Mouse (Mus musculus) fibroblast of lung, adult 2 months (primary cell): ENCODE measurements around the gene Xntrpc.

Experiments used
- DNase-seq: peaks from one replicate; pipeline ENCODE4 v3.0.0-alpha.2; 2011; ENCODE audit warnings: low read depth

Gene Xntrpc

DNA sequence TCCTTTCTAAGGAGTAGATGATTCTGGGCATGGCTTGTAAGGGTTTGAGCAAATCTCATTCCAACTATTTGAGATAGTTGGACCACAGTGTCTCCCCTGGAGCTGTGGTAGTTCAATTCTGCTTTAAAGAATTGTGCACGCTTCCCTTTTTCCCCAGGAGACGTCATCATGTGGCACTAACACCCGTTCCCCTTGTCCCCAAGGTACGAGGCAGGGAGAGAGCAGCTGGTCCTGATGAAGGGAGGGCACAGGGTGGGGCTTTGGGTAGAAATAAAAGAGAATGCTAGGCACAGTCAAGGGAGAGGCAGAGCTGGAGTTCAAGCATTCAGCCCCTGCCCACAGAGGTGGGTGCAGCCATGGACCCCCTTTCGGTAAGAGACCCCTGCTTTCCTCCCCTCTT, 17.3 kb downstream of the Xntrpc start, which contains the start of gene Trpc2:
Gene Trpc2 (plus strand): TSS at position 301 of the 400 bp plus-strand sequence.
- DNase-seq = no peak

DNA sequence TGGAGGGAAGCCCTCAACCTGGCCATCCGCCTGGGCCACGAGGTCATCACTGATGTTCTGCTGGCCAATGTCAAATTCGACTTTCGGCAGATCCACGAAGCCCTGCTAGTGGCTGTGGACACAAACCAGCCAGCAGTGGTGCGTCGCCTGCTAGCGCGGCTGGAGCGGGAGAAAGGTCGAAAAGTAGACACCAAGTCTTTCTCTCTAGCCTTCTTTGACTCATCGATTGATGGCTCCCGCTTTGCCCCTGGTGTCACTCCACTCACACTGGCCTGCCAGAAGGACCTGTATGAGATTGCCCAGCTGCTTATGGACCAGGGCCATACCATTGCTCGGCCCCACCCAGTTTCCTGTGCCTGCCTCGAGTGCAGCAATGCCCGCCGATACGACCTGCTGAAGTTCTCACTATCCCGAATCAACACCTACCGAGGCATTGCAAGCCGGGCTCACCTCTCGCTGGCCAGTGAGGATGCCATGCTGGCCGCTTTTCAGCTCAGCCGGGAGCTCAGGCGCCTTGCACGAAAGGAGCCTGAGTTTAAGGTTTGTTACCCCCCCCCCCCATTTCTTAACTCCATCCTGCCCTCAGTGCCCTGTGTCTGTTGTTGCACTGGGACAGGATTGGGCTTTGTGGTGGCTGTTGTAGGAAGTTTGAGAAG, 18.7 kb downstream of the Xntrpc start:
- no peak for DNase-seq

DNA sequence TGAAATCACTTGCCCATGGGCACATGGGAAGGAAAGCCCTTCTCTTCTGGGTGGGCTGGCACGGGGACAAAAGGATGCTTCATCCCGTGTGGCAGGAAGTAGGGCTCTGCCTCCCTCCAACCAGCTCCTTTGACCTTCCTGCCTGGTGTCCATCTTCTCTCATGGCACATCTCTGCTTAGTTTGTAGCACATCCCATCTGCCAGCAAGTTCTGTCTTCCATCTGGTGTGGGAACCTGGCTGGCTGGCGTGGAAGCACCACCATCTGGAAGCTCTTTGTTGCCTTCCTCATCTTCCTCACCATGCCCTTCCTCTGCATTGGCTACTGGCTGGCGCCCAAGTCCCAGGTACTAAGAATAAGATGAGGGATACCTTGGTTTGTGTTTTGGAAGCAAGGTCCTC, 21.8 kb downstream of the Xntrpc start:
- no peak for DNase-seq

DNA sequence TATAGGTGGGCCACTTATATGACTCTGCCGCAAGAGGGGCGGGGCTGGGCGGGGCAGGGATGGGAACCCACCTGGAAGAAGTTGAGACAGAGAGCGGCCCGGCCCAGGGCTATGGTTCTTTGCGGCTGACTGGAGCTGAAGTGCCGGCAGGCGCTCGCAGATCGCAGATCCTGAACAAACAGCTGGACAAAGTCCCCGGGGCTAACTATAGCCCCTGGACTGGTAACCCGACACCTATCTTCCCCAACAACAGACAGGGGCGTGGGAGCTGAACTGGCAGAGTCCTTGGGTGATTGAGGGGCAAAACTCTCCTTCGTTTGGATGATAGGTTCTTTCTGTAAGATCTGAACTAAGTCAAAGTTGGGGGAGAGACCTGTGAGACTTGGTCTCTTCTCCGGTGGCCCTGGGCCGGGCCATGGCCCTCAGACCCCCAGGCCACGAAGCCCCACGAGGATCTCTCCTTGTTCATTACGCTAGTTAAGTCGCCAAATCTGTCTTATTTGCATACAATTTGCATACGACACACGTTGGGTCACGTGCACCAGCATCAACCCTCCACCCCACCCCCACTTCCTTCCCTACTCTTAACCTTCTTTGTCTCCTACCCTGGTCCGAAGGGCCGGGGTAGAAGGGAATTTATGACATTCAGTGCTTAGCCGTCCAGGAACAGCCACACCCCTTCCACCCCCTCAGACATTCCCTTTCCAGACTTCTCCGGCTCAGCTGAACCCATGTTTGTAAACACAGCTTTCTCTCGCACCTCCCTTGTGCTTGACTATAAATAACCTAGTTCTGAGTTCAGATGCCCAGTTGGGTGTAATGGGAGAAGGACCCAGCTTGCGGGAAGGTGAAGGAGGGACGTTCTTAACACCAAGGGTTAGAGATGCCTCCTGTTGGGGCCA, 34.5 kb downstream of the Xntrpc start:
- no peak for DNase-seq

GRCm38 (mm10) chr7:102100868-102101267, 35.4 kb downstream of the Xntrpc start:
- no peak for DNase-seq

GRCm38 (mm10) chr7:102101487-102101886, 36.0 kb downstream of the Xntrpc start, which contains the start of gene Art1:
Art1 (plus strand) TSS chr7:102101743.
- DNase-seq = no peak

DNA sequence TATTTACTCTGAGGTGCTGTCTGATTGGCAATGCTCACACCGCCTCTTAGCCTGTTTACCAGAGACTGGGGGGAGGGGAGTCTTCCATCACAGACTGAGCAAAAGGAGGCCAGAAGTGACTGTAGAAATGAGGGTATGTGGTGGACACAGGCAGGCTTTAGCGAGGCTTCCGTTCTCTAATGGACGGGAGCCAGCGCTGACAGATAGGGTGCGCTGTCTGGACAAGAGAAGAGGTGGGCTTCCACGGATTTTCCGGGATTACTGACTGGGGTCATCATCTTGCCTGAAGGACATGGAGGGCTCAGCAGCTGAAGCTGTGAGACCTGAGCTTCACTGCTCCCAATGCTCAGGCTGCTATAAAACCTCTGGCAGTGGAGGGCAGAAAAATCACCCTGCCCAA, 36.7 kb downstream of the Xntrpc start:
- no peak for DNase-seq

DNA sequence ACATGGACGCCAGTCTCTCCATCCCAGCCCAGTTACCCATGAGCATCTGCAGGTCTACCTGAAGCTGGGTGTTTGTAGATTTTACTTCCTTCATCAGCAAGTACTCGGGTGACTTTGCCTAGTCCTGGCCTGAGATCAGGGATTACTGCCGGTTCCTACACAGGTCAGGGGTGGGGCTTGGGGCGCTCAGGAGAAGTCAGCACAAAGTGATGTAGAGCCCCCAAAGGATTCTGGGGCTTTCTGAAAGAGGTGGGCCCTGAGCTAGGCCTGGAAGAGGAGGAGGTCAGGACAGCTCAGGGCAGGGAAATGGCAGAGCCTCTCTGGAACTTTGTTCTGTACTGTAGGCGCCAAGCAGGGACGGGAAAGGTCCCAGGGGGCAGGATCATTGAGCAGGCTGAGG, 37.2 kb downstream of the Xntrpc start:
- DNase-seq = no peak

GRCm38 (mm10) chr7:102103555-102103954, 38.0 kb downstream of the Xntrpc start:
- no peak for DNase-seq

DNA sequence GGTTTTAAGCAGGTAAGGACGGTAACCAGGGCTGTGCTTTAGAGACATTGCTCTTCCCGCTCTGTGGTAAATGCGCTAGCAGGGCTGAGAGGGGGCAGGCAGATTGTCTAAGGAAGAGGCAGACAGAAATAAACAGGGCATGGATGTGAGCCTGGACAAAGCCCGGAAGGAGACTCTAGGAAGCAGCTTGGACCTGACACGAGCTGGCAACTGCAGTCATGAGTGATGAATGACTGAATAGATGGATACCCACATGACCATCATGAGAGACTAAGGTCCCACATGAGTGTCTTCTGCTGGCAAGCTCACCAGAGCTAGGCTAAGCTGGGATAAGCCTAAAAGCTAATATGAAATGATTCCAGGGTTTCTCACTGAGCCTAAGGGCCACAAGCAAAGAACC, 38.6 kb downstream of the Xntrpc start:
- no peak for DNase-seq

- no peak for DNase-seq
Measured at GRCm38 (mm10) chr7:102106700-102107141, 41.2 kb downstream of the Xntrpc start.

DNA sequence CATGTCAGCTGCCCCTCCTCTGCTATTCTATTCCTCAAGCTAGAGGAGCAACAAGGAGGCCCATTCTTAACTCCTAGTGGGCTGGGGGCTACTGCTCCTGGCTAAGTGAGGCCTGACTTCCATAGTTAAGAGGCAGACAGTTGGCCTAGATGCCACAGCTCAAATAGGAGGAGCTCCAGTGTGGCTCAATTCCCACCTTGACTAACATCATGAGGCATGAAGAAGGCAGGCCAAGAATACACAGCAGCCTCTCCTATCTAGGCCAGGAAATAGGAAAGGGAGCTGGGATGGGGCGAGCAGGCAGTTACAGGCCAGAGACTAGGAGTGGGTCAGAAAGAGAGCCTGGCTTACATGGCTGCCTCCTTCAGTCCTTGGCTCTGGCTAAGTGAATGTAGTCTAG, 42.7 kb downstream of the Xntrpc start:
- DNase-seq = no peak

DNA sequence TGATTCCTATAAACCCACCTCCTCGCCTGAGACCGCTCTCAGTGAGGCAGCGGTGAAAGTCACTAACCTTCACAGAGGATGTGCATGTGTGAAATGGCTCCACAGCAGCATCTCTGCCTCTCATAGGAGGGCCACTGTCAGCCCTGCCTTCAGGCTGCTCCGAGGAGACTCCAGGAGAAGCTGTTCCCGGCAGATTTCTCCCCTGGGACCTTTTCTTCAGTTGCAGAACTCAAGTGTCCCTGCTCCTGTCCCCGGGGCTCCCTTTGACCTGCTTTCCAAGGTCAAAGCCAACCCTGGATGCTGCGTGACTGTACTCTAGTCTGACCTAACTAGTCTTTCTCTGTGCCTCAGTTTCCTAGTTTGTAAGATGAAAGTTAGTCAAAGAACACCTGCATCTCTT, 43.7 kb downstream of the Xntrpc start, which contains the start of gene Art5:
Gene Art5 (minus strand): TSS at position 319 of the 400 bp plus-strand sequence.
- DNase-seq = no peak

DNA sequence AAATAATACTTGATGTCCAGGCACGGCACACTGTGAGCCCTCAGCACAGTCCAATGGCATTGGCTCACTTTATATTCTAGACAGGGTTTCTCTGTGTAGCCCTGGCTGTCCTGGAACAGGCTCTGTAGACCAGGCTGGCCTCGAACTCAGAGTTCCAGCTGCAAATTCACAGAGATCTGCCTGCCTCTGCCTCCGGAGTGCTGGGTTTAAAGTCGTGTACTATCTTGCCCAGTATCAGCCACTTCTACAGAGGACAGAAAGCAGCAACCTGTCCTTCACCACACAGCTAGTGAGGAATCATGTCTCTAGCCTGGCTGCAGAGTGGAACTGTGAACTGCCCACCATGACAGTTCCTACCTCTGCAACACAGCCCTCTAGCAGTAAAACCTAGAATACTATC, 44.2 kb downstream of the Xntrpc start:
- no peak for DNase-seq

DNA sequence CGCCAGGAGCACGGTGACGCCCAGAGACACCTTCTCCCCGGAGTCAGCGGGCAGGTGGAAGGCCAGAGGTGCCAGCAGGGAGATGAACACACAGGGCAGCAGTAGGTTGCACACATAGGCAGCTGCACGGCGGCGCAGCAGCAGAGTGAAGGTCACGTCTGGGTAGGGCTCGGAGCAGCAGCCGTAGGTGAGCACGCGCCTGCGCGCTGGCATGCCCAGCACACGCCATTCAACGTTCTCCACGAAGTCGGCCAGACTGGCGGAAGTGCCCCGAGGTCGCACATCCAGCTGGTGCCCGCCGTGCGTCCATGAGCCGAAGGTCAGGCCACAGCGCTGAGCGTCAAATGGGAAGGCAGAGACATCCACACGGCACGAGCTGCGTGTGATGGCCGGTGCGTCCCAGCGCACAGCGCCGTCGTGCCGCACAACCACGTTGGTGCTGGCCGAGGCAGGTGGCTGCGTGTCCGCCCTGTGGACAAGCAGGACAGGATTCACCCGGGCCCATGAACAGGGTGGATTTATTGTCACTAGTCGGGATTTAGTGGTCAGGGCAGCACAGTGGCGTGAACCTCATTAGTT, 47.7 kb downstream of the Xntrpc start:
- no peak for DNase-seq

DNA sequence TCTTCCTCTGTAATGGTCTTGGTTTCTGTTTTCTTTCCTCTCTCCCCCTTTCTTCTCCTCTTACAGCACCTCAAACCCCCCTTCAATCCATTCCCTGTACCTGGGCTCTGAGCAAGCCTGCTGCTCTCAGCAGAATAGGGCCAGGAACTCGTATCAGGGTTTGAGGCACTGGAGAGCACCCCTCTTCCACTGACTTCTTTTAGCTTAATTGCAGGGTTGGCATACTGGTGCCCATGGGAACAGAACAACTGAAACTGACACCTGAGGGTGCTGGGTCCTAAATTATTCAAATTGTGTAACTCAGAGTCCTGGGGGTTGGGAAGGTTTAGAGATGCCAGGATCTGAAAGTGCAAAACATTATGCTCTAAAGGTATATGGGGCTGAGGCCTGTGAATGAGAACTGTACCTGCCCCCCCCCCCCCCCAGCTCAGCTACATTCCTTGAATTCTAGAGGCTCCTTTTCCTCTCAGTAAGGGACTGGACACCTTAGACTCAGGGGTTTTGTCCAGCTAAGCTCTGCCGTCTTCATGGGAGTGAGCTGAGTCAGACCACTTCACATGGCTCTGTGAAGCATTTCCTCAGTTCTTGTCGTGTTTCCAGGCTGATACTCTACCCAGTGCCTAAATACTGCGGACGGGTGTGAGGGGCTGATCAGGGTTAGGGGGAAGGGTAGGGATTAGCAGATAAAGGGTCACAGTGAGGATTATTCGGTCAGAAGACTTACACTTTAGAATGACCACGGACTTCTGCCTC, 51.2 kb downstream of the Xntrpc start, which contains the start of gene Chrna10:
Gene Chrna10 (minus strand): TSS at position 250 of the 753 bp plus-strand sequence.
- DNase-seq = no peak

GRCm38 (mm10) chr7:102117382-102117781, 51.9 kb downstream of the Xntrpc start:
- DNase-seq = no peak

DNA sequence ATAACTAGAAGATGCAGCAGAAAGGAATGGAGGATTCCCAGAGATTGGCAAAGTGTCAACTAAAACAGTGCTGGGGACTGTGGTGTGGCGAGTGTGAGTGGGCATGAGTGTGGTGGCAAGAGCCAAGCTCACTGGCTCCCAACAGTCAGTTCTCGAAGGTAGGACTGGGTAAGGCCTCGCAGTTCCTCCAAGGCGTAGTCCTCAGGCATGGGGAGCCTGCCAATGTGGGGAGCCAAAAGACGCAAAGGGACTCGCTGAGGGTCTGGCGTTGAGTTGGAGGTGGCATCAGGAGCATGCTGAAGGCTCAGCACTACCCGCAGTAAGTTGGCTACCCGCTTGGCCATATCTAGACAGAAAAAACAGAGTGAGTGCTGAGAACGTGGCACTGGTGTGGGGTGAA, 54.8 kb downstream of the Xntrpc start:
- DNase-seq = no peak

DNA sequence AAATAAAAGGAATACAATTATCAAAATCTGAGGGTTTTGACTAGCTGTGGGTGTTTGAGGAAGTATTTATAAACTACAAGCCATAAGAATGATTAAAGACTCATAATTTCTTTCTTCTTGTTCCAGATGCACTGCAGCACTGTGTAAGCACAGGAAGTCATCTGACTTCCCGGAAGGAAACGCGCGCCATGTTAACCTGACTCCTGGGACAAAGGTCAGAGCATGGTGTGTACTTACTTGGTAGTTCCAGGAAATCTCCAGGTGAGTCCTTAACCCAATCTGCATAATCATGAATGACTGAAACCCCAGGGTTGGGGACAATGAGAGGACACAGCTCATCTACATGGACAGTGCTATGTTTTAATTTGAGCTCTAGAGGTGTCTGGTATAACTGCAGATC, 66.9 kb downstream of the Xntrpc start:
- DNase-seq = no peak

GRCm38 (mm10) chr7:102137464-102137863, 72.0 kb downstream of the Xntrpc start:
- no peak for DNase-seq

- DNase-seq = no peak
Measured at GRCm38 (mm10) chr7:102137898-102138297, 72.4 kb downstream of the Xntrpc start.
